Mouse (Mus musculus) adrenal gland, adult 2 months (tissue): Measurements from ENCODE around the gene Cyld. TPM values are rescaled to one million over a fixed set of nuclear protein-coding genes. Genes with fewer than 3 reads are reported as not detected.

Source experiments
- DNase-seq: peaks from one replicate; pipeline ENCODE4 v3.0.0; 2021
- polyA plus RNA-seq: library from polyadenylated mRNA; depleted of rRNA; stranded (reverse); fragments of >200 nt; gene quantifications from 2 replicates; pipeline ENCODE4 v1.2.3, GENCODE M21; 2012; rRNA removed
- total RNA-seq, 2 experiments: library from RNA; stranded (reverse); gene quantifications; 2 replicates each; pipeline ENCODE4 v1.2.3; 2021

The Cyld gene
- total and polyA plus RNA-seq, 3 experiments = 6.2 to 63.2 (median 50.7) TPM

GRCm38 (mm10) chr8:88792691-88793323 is 96.0 kb downstream of the Cyld start:
- peak; percentile 84 for DNase-seq

- no peak for DNase-seq
Observed at GRCm38 (mm10) chr8:88793324-88793722, 96.5 kb downstream of the Cyld start.

- no peak for DNase-seq
Observed at GRCm38 (mm10) chr8:88793746-88794614, 97.2 kb downstream of the Cyld start.

- DNase-seq = no peak
Observed at GRCm38 (mm10) chr8:88794615-88794907, 97.7 kb downstream of the Cyld start.

- no peak for DNase-seq
Observed at GRCm38 (mm10) chr8:88795896-88796295, 99.1 kb downstream of the Cyld start.

GRCm38 (mm10) chr8:88796651-88797050 is 99.8 kb downstream of the Cyld start:
- no peak for DNase-seq

Other genes starting within 250 kb of the Cyld start
- 10 to 100 TPM; 43.5 to 53.9 TPM for gene Nkd1, start 175.7 kb upstream of the Cyld start, total RNA-seq
- 56.8 and 62.0 TPM in 2 replicates for gene Nkd1, start 175.7 kb upstream of the Cyld start, polyA plus RNA-seq
- 1 to 10 TPM; 1.7 to 1.9 TPM for gene Snx20, start 60.9 kb upstream of the Cyld start, total RNA-seq
- gene Snx20, start 60.9 kb upstream of the Cyld start, polyA plus RNA-seq = 3.7 and 9.8 TPM in 2 replicates
- 1 to 10 TPM in 1 of 2 experiments, under 1 TPM in 1; 0.89 to 1.2 TPM for gene Nod2, start 49.7 kb upstream of the Cyld start, total RNA-seq
- gene Nod2, start 49.7 kb upstream of the Cyld start, polyA plus RNA-seq = 1.1 and 1.7 TPM in 2 replicates